Mouse (Mus musculus): Measurements from ENCODE around the gene Ehbp1. TPM values are rescaled to one million over a fixed set of nuclear protein-coding genes. Genes with fewer than 3 reads are reported as not detected.

Ehbp1 gene
- polyA plus RNA-seq, 1 experiment, result 0.04 TPM

- Histone ChIP-seq H3K9me3 (ENCODE audit: control insufficient read depth, low read length) (no peaks in the 10 kb centered on the region), H3K36me3 (ENCODE audit: control insufficient read depth) (no peaks in the 10 kb centered on the region), H3K27me3 (ENCODE audit: control insufficient read depth) (no peaks in the 10 kb centered on the region), H3K4me3 (replicated peaks) (no peak overlapping the region), H3K4me1 (ENCODE audit: control insufficient read depth) (no peaks in the 10 kb centered on the region)
- TF ChIP-seq TAL1 (IDR thresholded peaks at IDR 0.05; ENCODE audit: low read length) (no peak), GATA1 (IDR thresholded peaks at IDR 0.05; ENCODE audit: low read length) (no peak)
Measured at GRCm38 (mm10) chr11:22216941-22217340, 125.2 kb downstream of the Ehbp1 start.

- Histone ChIP-seq H3K4me1 (ENCODE audit: control insufficient read depth) (no peaks in the 10 kb centered on the region), H3K4me3 (replicated peaks) (no peak overlapping the region)
Measured at GRCm38 (mm10) chr11:22206611-22207010, 135.5 kb downstream of the Ehbp1 start.

GRCm38 (mm10) chr11:22206191-22206590 is 135.9 kb downstream of the Ehbp1 start:
- Histone ChIP-seq H3K4me3 (replicated peaks) (no peak overlapping the region), H3K9me3 (ENCODE audit: control insufficient read depth, low read length) (no peaks in the 10 kb centered on the region), H3K4me1 (ENCODE audit: control insufficient read depth) (no peaks in the 10 kb centered on the region), H3K36me3 (ENCODE audit: control insufficient read depth) (no peaks in the 10 kb centered on the region), H3K27me3 (ENCODE audit: control insufficient read depth) (no peaks in the 10 kb centered on the region)
- no peak for TF ChIP-seq GATA1 (IDR thresholded peaks at IDR 0.05; ENCODE audit: low read length)
- no peak for TF ChIP-seq TAL1 (IDR thresholded peaks at IDR 0.05; ENCODE audit: low read length)

More at GRCm38 (mm10) chr11:22206611-22207010, 135.5 kb downstream of the Ehbp1 start:
- H3K36me3 ChIP-seq (ENCODE audit: control insufficient read depth), result no peaks in the 10 kb centered on the region
- no peaks in the 10 kb centered on the region for H3K9me3 ChIP-seq (ENCODE audit: control insufficient read depth, low read length)
- no peaks in the 10 kb centered on the region for H3K27me3 ChIP-seq (ENCODE audit: control insufficient read depth)
- TF ChIP-seq TAL1 (IDR thresholded peaks at IDR 0.05; ENCODE audit: low read length) (no peak), GATA1 (IDR thresholded peaks at IDR 0.05; ENCODE audit: low read length) (no peak)

- H3K9me3 ChIP-seq (ENCODE audit: control insufficient read depth, low read length), result no peaks in the 10 kb centered on the region
- no peak overlapping the region for H3K4me3 ChIP-seq (replicated peaks)
- no peaks in the 10 kb centered on the region for H3K27me3 ChIP-seq (ENCODE audit: control insufficient read depth)
- H3K36me3 ChIP-seq (ENCODE audit: control insufficient read depth), result no peaks in the 10 kb centered on the region
- TF ChIP-seq TAL1 (IDR thresholded peaks at IDR 0.05; ENCODE audit: low read length), result no peak
- TF ChIP-seq GATA1 (IDR thresholded peaks at IDR 0.05; ENCODE audit: low read length), result no peak
- no peaks in the 10 kb centered on the region for H3K4me1 ChIP-seq (ENCODE audit: control insufficient read depth)
Measured at GRCm38 (mm10) chr11:22203413-22203812, 138.7 kb downstream of the Ehbp1 start.

GRCm38 (mm10) chr11:22201125-22201524 is 141.0 kb downstream of the Ehbp1 start:
- no peak for TF ChIP-seq TAL1 (IDR thresholded peaks at IDR 0.05; ENCODE audit: low read length)
- TF ChIP-seq GATA1 (IDR thresholded peaks at IDR 0.05; ENCODE audit: low read length), result no peak
- Histone ChIP-seq H3K27me3 (ENCODE audit: control insufficient read depth) (no peaks in the 10 kb centered on the region), H3K9me3 (ENCODE audit: control insufficient read depth, low read length) (no peaks in the 10 kb centered on the region), H3K4me3 (replicated peaks) (no peak overlapping the region), H3K36me3 (ENCODE audit: control insufficient read depth) (no peaks in the 10 kb centered on the region), H3K4me1 (ENCODE audit: control insufficient read depth) (no peaks in the 10 kb centered on the region)

GRCm38 (mm10) chr11:22199881-22200280 is 142.2 kb downstream of the Ehbp1 start:
- no peaks in the 10 kb centered on the region for H3K27me3 ChIP-seq (ENCODE audit: control insufficient read depth)
- TF ChIP-seq TAL1 (IDR thresholded peaks at IDR 0.05; ENCODE audit: low read length) (no peak), GATA1 (IDR thresholded peaks at IDR 0.05; ENCODE audit: low read length) (no peak)
- H3K4me3 ChIP-seq (replicated peaks), result no peak overlapping the region
- H3K9me3 ChIP-seq (ENCODE audit: control insufficient read depth, low read length), result no peaks in the 10 kb centered on the region
- no peaks in the 10 kb centered on the region for H3K4me1 ChIP-seq (ENCODE audit: control insufficient read depth)
- H3K36me3 ChIP-seq (ENCODE audit: control insufficient read depth), result no peaks in the 10 kb centered on the region

GRCm38 (mm10) chr11:22198406-22198805 is 143.7 kb downstream of the Ehbp1 start:
- H3K9me3 ChIP-seq (ENCODE audit: control insufficient read depth, low read length), result no peaks in the 10 kb centered on the region
- H3K4me3 ChIP-seq (replicated peaks), result no peak overlapping the region
- H3K27me3 ChIP-seq (ENCODE audit: control insufficient read depth), result no peaks in the 10 kb centered on the region
- TF ChIP-seq GATA1 (IDR thresholded peaks at IDR 0.05; ENCODE audit: low read length), result no peak
- no peak for TF ChIP-seq TAL1 (IDR thresholded peaks at IDR 0.05; ENCODE audit: low read length)
- H3K36me3 ChIP-seq (ENCODE audit: control insufficient read depth), result no peaks in the 10 kb centered on the region
- H3K4me1 ChIP-seq (ENCODE audit: control insufficient read depth), result peaks cover 2% of the 10 kb centered on the region

- H3K27me3 ChIP-seq (ENCODE audit: control insufficient read depth), result no peaks in the 10 kb centered on the region
- no peak for TF ChIP-seq TAL1 (IDR thresholded peaks at IDR 0.05; ENCODE audit: low read length)
- TF ChIP-seq GATA1 (IDR thresholded peaks at IDR 0.05; ENCODE audit: low read length), result no peak
Measured at GRCm38 (mm10) chr11:22197935-22198334, 144.2 kb downstream of the Ehbp1 start.

GRCm38 (mm10) chr11:22196776-22197175 is 145.3 kb downstream of the Ehbp1 start:
- Histone ChIP-seq H3K36me3 (ENCODE audit: control insufficient read depth) (no peaks in the 10 kb centered on the region), H3K4me1 (ENCODE audit: control insufficient read depth) (peaks cover 2% of the 10 kb centered on the region), H3K4me3 (replicated peaks) (no peak overlapping the region), H3K9me3 (ENCODE audit: control insufficient read depth, low read length) (no peaks in the 10 kb centered on the region), H3K27me3 (ENCODE audit: control insufficient read depth) (no peaks in the 10 kb centered on the region)
- TF ChIP-seq TAL1 (IDR thresholded peaks at IDR 0.05; ENCODE audit: low read length), result no peak
- TF ChIP-seq GATA1 (IDR thresholded peaks at IDR 0.05; ENCODE audit: low read length), result no peak

More at GRCm38 (mm10) chr11:22197935-22198334, 144.2 kb downstream of the Ehbp1 start:
- Histone ChIP-seq H3K36me3 (ENCODE audit: control insufficient read depth) (no peaks in the 10 kb centered on the region), H3K4me3 (replicated peaks) (no peak overlapping the region), H3K4me1 (ENCODE audit: control insufficient read depth) (peaks cover 2% of the 10 kb centered on the region), H3K9me3 (ENCODE audit: control insufficient read depth, low read length) (no peaks in the 10 kb centered on the region)

- no peak overlapping the region for H3K4me3 ChIP-seq (replicated peaks)
- no peaks in the 10 kb centered on the region for H3K27me3 ChIP-seq (ENCODE audit: control insufficient read depth)
- H3K9me3 ChIP-seq (ENCODE audit: control insufficient read depth, low read length), result no peaks in the 10 kb centered on the region
- TF ChIP-seq GATA1 (IDR thresholded peaks at IDR 0.05; ENCODE audit: low read length) (no peak), TAL1 (IDR thresholded peaks at IDR 0.05; ENCODE audit: low read length) (no peak)
- no peaks in the 10 kb centered on the region for H3K36me3 ChIP-seq (ENCODE audit: control insufficient read depth)
- peaks cover 2% of the 10 kb centered on the region for H3K4me1 ChIP-seq (ENCODE audit: control insufficient read depth)
Measured at GRCm38 (mm10) chr11:22194607-22195006, 147.5 kb downstream of the Ehbp1 start.

All from erythroblast, embryonic 14.5 days (primary cell).